Mouse (Mus musculus) bone marrow macrophage, adult 2 months (primary cell): Measurements from ENCODE around the gene Rph3a.

ENCODE experiments used
- CTCF ChIP-seq: IDR thresholded peaks from 2 replicates; pipeline ENCODE4 v1.5.1; 2012; ENCODE audit warnings: low read depth, mild to moderate bottlenecking, low read length, moderate library complexity
- POLR2A ChIP-seq: IDR thresholded peaks from 2 replicates; pipeline ENCODE4 v1.6.1; 2012; ENCODE audit warnings: mild to moderate bottlenecking, low read depth, low read length, borderline replicate concordance

- TF ChIP-seq POLR2A (no peak), CTCF (no peak)
These were observed at the start of gene Rph3a for GRCm38 (mm10) chr5:121009811-121010569.
